Mouse (Mus musculus) lung, postnatal 10 days (tissue): ENCODE measurements around the gene Gdpgp1.

Source experiments
- DNase-seq: peaks from one replicate; pipeline ENCODE4 v3.0.0; 2021

Gene Gdpgp1

DNA sequence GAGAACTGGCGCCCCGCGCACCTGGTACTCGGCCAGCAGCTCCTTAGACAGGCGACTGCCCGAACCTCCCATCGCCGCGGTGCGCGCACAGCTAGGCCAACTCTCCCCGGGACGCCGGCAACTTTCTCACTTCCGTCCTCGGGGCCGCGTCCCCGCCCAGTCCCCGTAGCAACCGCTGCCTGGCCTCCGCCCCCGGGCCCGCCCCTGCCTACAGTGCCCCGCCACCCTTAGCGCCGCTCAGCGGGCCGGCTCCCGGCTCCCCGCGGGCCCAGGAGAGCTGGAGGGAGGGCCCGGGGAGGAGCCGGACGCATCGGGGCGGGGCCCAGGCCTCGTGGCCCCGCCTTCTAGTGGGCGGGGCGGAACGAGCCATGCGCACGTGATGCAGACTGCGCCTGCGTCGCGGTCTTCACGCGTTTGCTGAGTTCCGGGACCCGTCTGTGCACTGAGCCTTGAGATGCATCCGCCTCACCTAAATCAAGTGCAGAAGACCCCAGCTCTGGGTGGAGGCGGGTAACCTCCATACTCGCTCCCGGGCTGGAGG, at the start of gene Gdpgp1, which contains the start of gene Cib1:
Gene Gdpgp1 (plus strand): TSS at position 377 of the 541 bp plus-strand sequence.
Gene Cib1 (minus strand): TSS at position 325 of the 541 bp plus-strand sequence.
- peak; percentile 97 for DNase-seq

- DNase-seq = no peak
Measured at GRCm38 (mm10) chr7:80183466-80183865, 49.2 kb upstream of the Gdpgp1 start.

DNA sequence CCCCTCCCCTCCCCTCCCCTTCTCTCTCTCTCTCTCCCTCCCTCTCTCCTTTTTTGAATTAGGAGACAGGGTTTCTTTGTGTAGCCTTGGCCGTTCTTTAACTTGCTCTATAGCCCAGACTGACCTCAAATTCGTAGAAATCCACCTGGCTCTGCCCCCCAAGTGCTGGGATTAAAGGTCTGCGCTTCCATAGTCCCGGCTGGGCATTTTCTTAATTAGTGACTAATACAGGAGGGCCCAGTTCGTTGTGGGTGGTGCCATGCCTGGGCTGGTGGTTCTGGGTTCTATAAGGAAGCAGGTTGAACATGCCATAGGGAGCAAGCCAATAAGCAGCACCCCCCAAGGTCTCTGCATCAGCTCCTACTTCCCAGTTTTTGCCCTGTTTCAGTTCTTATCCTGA, 48.7 kb upstream of the Gdpgp1 start:
- DNase-seq = no peak

- no peak for DNase-seq
Measured at GRCm38 (mm10) chr7:80184551-80184950, 48.1 kb upstream of the Gdpgp1 start.

GRCm38 (mm10) chr7:80184968-80185367, 47.7 kb upstream of the Gdpgp1 start:
- DNase-seq = no peak

- no peak for DNase-seq
Measured at GRCm38 (mm10) chr7:80186021-80186420, 46.6 kb upstream of the Gdpgp1 start.

- peak; percentile 92 for DNase-seq
Measured at GRCm38 (mm10) chr7:80186531-80187296, 46.0 kb upstream of the Gdpgp1 start, which contains the start of gene Sema4b. Sema4b (plus strand) TSS chr7:80186841.

DNA sequence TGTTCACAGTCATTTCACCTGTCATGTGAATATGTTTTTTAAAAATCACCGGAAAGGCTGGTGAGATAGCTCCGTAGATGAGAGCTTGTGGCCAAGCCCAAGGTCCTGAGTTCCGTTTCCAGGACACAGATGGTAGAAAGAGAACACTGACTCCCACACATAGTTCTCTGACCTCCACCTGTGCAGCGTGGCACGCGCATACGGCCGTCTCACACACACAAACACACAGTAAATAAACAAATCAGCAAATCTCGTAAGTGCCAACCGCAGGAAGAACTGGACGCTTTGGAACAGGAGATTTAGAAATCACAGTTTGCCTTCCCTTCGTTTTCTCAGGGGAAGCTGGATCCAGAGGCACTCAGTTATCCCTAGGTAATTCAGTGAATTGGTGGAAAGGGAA, 45.2 kb upstream of the Gdpgp1 start:
- no peak for DNase-seq

DNA sequence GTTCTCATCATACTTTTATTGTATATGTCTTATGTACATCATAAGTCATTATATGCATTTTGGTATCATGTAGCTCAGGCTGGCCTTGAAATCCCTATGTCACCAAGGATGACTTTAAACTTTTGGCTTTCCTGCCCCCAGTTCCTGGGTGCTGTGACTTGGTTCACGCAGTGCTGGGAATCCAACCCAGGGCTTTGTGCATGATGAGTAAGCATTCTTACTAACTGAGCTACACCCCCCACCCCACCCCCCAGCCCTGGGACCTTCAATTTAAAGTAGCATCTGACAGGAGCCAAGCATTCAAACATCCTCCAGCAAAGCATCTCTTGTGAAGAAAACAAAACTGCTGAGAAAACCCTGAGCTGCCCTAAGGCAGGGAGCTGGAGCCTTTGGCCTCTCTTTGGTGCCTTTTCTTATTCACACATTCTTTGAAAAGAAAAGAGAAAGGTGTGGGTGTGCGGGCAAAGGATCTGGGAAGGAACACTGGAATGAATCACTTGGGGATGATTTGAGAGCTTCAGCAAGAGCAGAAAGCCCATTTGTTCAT, 44.0 kb upstream of the Gdpgp1 start:
- no peak for DNase-seq

GRCm38 (mm10) chr7:80189147-80189933, 43.3 kb upstream of the Gdpgp1 start:
- DNase-seq = no peak

GRCm38 (mm10) chr7:80191455-80191854, 41.2 kb upstream of the Gdpgp1 start:
- DNase-seq = peak; percentile 80

DNA sequence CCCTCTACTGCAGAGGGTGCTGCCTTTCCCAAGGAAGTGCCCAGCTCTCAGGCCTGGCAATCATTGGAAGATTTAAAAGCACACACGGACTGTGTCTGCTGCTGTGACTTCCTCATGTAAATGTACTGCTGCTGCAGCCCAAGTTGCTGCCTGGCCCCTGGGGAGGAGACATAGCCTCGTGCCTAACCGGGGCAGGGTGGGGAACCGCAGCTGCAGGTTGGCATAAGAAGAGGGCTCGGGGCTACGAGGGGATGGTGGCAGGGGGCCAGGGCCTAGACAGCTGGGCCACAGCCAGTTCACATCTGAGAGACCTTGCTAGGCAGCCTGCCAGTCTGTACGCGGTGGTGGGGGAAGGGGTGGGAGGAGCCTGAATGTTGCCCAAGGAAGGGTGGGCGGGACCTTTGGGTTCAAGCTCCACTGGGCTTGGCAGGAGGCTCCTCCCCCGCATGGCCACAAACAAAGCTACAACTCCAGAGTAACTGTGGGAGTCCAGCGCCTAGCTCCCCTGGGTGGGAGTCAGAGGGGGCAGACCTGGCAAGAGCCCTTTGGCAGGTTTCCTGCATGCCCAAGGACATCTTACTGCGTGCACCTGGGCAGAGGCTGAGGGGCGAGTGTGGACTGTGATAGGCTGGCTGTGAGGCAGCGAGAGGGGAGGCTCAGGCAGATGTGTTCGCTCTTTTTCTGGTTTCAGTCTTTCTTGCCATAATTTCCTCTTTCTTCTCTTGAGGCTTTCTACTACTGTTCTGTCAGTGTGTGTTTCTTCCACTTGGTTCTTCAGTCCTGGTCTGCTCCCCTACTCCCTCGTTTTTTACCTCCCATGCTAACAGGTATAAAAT, 40.2 kb upstream of the Gdpgp1 start:
- peak; percentile 91 for DNase-seq

DNA sequence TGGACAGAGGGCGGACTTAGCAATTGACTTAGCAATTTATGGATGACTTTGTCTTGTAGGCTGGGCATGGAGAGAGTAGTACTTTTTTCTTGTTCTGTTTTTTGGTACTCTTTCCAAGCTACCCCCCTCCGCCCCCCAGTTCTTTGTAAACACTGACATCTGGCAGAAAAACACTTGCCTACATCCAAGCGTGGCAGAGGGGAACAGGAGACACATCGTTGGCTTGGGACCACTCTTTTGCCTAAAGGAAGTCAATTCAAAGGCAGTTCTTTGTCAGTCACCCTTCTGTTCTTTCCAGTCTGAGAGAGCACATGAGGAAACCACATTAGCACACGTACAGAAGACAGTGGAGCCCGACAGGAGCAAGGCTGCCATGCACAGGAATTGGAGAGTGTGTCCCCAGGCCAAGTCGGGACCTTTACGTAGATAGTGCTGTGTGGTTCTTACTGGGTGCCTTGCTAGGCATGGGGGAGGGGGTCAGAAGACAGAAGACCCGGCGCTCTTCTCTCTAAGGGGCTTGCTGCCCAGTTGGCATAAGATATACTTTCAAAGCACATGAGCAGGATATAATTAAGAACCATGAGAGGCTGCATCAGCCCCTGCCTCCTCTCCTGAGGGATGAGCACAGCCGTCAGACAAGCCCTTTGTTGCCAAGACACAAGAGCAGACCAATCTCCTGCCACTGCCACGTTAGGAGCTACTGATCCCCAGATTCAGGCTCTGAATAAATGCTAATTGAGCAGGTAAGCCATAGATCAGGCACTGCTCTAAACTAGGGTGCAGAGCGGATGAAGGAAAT, 38.5 kb upstream of the Gdpgp1 start:
- peak; percentile 50 for DNase-seq

- no peak for DNase-seq
Measured at GRCm38 (mm10) chr7:80195146-80195545, 37.5 kb upstream of the Gdpgp1 start.

DNA sequence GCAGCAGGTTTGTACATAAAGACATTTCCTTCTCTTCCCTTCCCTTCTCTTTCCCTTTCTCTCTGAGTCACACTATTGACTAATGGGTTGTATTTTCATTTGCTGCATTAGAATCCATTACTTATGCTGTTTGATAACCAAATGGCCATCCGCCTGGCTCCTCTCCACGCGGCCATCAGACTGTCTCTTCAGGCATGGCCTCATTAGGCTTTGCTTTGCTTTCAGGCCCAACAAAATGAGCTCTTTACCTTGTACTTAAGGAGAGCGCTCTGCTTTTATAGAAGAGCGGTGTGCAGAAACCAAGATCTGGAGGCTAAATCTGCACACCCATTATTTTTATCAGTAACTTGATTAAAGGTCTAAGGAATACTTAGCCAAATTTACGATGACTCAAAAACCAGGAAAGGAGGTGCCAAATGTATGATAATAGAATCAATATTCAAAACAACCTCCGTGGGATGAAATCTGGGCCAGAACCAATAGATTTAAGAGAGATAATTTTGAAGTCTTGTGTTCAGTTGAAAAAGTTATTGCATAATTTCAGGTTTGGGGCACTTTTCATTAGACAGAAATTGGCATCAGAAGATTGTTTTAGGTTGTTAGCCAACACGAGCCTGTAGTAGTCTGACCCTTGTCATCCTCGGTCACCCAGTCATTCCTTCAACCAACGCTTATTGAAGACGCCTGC, 36.9 kb upstream of the Gdpgp1 start:
- DNase-seq = no peak

- DNase-seq = no peak
Measured at GRCm38 (mm10) chr7:80197371-80197770, 35.3 kb upstream of the Gdpgp1 start.

DNA sequence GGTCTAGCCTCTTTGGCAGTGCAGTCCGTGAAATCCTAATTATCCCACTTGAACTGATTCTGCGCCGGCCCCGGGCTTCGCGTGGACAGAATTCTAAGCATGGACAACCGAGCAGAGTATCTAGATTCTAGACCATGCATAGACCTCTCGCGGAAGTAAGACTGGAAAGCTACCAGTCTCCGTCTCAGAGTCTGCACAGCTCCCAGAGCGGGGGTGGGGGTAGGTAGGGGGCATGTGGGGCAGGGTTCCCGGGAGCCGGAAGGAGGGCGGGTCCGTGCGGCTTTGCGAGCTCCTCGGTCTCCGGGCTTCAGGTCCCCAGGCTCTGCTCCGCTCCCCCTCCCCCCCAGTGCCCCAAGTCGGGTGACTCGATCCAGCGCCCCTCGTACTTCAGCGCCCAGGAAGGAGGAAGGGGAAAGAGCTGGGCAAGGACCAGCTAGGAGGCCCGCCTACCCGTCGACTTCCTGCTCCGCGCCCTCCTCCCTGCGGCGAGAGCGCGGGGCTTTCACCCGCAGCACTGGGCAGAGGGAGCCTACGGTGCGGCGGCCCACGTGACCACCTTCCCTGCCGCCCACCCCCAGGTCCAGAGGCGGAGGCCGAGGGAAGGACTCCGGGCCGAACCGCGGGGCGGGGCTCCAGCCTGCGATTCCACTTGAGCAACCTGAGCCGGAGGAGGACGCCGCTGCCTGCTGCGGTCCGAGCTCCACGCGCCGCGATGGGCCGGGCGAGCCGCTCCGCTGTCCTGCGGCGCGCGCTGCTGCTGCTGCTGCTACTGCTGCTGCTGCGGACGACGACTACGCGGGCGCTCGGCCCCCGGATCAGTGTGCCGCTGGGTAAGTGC, 34.5 kb upstream of the Gdpgp1 start:
- DNase-seq = peak; percentile 88

DNA sequence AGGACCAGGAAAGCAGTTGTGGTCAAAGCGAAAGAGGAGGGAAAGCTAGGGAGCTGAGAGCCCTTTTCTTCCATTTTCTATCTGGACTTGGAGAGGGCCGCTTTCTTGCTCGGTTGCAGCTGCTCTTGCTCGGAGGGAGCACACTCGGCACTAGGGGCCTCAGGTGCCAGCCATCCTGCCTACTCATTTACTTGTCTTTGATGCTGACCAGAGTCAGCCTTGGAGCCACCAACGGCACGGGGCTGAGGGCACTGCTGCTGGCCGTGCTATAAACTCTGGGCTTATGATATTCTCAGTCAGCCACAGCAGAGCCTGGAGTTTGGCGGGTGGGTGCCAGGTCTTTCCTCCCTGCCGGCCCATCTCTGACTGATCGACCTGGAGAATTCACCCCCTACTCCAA, 33.8 kb upstream of the Gdpgp1 start:
- DNase-seq = no peak

- DNase-seq = no peak
Measured at GRCm38 (mm10) chr7:80199286-80199685, 33.4 kb upstream of the Gdpgp1 start.
